Mouse (Mus musculus) thymus, postnatal 14 days (tissue): ENCODE data around the gene Olfr1462.

Source experiments
- DNase-seq: peaks from one replicate; pipeline ENCODE4 v3.0.0; 2021

Olfr1462 gene

DNA sequence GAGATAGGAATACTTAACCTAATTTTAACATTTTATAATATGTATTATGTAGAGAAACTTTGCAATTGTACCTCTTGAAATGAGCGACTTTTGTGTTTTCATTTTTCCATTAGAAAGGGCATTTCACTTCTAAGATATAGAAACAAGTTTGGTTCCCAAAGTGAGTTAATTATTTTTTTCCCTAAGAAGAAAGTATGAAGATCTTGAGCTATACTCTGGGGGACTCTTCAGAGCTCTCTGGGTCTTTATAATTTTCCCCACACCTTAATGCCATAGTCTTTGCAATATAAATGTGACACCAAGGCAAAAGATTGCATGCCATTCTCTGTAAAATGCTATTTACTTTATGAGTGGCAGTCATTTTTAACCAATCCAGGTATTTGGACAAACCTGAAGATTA lies at the start of gene Olfr1462:
Gene Olfr1462, plus strand, starts transcription at position 301 of the 400 bp plus-strand sequence.
- no peak for DNase-seq

DNA sequence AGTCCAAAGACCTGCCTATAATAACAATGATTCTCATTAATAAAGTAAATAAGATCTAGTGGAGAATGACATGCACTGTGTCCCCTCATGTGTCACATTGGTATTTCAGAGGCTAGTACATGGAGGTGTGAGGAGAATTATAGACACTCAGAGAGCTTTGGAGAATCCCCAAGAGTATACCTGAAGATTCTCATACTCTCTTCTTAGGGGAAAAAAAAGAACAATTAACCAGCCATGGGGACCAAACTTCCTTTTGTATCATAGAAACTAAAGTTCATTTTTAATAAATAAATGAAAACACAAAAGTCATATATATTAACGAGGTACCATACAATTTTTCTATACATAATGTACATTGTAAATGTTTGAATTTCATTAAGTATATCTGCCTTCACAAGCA lies 36.1 kb upstream of the Olfr1462 start, which contains the start of gene Olfr1459:
Gene Olfr1459, minus strand, starts transcription at position 101 of the 400 bp plus-strand sequence.
- DNase-seq: no peak

DNA sequence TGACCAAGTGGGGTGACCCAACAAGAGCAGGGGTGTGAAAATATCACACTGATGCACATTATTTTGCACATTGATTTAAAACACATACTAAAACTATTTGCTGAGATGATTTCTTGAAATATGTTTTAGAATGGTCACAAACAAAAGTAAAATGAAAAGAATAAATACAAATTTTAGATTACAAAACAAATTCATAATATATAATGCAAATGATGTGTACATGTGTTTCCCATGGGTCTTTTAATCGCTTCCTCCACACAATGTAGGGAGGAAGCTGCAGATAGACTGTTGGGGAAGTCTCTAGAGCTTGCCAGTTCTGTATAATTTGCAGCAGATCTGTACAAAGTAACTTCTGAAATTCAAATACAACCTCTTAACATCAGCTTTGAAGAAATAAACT lies 22.8 kb upstream of the Olfr1462 start, which contains the start of gene Olfr1461:
Gene Olfr1461, plus strand, starts transcription at position 301 of the 400 bp plus-strand sequence.
- no peak for DNase-seq

DNA sequence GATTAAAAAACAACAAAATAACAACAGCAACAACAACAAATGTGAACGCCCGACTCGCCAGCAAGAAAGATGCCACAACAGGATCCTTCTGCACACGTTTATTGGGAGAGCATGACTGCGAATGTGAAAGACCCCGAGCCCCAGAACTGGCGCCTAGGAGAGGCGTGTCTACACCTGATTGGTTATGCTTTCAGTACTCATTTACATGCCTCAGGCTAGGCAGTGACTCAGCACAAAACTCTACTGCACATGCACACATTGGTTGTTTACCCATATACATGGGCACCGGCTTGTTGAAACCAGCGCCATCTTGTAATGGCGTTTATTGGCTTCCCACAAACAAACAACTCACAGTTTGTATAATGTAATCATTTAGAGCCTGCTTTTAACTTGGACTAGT lies 36.1 kb downstream of the Olfr1462 start:
- DNase-seq: no peak

DNA sequence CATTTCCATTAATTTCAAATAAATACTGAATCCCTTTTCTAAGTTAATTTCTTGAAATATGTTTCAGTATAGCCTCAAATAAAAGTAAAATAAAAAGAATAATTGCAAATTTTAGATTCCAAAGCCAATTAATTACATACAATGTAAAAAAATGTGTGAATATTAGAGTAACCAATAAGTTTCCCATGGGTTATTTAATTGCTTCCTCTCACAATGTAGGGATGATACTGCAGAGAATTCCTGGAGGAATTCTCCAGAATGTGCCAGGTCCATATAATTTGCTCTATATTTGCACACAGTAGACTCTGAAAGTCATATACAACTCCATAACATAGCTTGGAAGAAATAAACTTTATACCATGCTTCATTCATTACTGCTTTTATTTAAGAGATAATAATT lies 45.5 kb downstream of the Olfr1462 start, which contains the start of gene Olfr1463:
Gene Olfr1463, plus strand, starts transcription at position 301 of the 400 bp plus-strand sequence.
- no peak for DNase-seq
